Comparison of ENCODE assay signal across 8 mouse cellular contexts in genomic region chr7:113147391-113148332, GRCm38 (mm10). TPM values are rescaled to one million over a fixed set of nuclear protein-coding genes. Genes with fewer than 3 reads are reported as not detected.
DNase-seq lines count a peak whose midpoint lies in the region; ATAC-seq lines count a peak whose summit lies in the region.

No protein-coding gene starts in this region.

- no peaks in the 10 kb centered on the region for H3K36me3 ChIP-seq in embryonic facial prominence, embryonic 11.5 days (replicated peaks; ENCODE audit: control insufficient read depth, insufficient read depth, low read depth, low read length)
- no peaks in the 10 kb centered on the region for H3K36me3 ChIP-seq in midbrain, embryonic 14.5 days (ENCODE audit: control insufficient read depth, insufficient read depth, low read length)

- ATAC-seq in embryonic facial prominence, embryonic 11.5 days (replicated peaks; ENCODE audit: insufficient number of reproducible peaks, low FRiP score, low TSS enrichment, low read depth) = peak; percentile 64; the same call in 1 of the 2 replicates
- ATAC-seq in midbrain, embryonic 14.5 days (ENCODE audit: low FRiP score, low TSS enrichment) = no peak; the same call in 1 of the 2 replicates

- H3K4me3 ChIP-seq in embryonic facial prominence, embryonic 11.5 days (ENCODE audit: low read depth, low read length) = no peak overlapping the region
- no peak overlapping the region for H3K4me3 ChIP-seq in midbrain, embryonic 14.5 days (replicated peaks; ENCODE audit: low read depth, low read length)

- H3K27ac ChIP-seq in embryonic facial prominence, embryonic 11.5 days (replicated peaks; ENCODE audit: low read depth, low read length) = peak overlapping the region; percentile 47; the same call in 1 of the 2 replicates
- H3K27ac ChIP-seq in midbrain, embryonic 14.5 days (replicated peaks; ENCODE audit: low read depth, low read length) = no peak overlapping the region

- WGBS in embryonic facial prominence, embryonic 11.5 days = 17% methylated on average over 16 of the region's 16 CpGs
- WGBS in midbrain, embryonic 14.5 days = 6% methylated on average over 16 of the region's 16 CpGs

- DNase-seq in 3134 (ENCODE audit: extremely low read depth, insufficient read length, low spot score) (peak; percentile 87), ZHBTc4 (ENCODE audit: low read depth, low spot score) (peak; percentile 62)
- peak; percentile 81 for DNase-seq in embryonic facial prominence, embryonic 11.5 days (ENCODE audit: low spot score)
- peak; percentile 68 to 73 for DNase-seq in heart, adult 9 months (ENCODE audit: low spot score in 2 of 2)
- peak; percentile 64 for DNase-seq in midbrain, embryonic 14.5 days
- DNase-seq in ovary, postnatal 36 days (ENCODE audit: low spot score) = no peak
- no peak for DNase-seq in layer of hippocampus, adult 11-12 months (ENCODE audit: low spot score)
- no peak for DNase-seq in ovary, postnatal 14 days (ENCODE audit: low spot score)

- peaks cover 5% of the 10 kb centered on the region; the same call in 1 of the 2 replicates for H3K4me1 ChIP-seq in embryonic facial prominence, embryonic 11.5 days (ENCODE audit: control insufficient read depth, insufficient read depth, low read length)
- peaks cover 5% of the 10 kb centered on the region; the same call in 1 of the 2 replicates for H3K4me1 ChIP-seq in midbrain, embryonic 14.5 days (ENCODE audit: control insufficient read depth, insufficient read depth, low read length)

- H3K9me3 ChIP-seq in embryonic facial prominence, embryonic 11.5 days (replicated peaks; ENCODE audit: control insufficient read depth, low read length) = no peaks in the 10 kb centered on the region
- no peaks in the 10 kb centered on the region for H3K9me3 ChIP-seq in midbrain, embryonic 14.5 days (ENCODE audit: control insufficient read depth, low read length)

- no peak overlapping the region for H3K9ac ChIP-seq in embryonic facial prominence, embryonic 11.5 days (replicated peaks; ENCODE audit: low read length)
- H3K9ac ChIP-seq in midbrain, embryonic 14.5 days (replicated peaks; ENCODE audit: low read length) = 0 out of 2 replicates have a peak overlapping the region, but pooled peaks have one; percentile 1

- no peak overlapping the region; the same call in 1 of the 2 replicates for H3K4me2 ChIP-seq in embryonic facial prominence, embryonic 11.5 days (ENCODE audit: low read depth, low read length)
- 0 out of 2 replicates have a peak overlapping the region, but pooled peaks have one; percentile 15 for H3K4me2 ChIP-seq in midbrain, embryonic 14.5 days (ENCODE audit: low read length)

- H3K27me3 ChIP-seq in embryonic facial prominence, embryonic 11.5 days (ENCODE audit: control insufficient read depth, insufficient read depth, low read length) = no peaks in the 10 kb centered on the region
- H3K27me3 ChIP-seq in midbrain, embryonic 14.5 days (ENCODE audit: control insufficient read depth, insufficient read depth, low read length) = no peaks in the 10 kb centered on the region

RNA-seq across cellular contexts. Expression of gene Arntl, which starts 59.6 kb away (rescaled TPM):
- 8.3 and 9.3 TPM in 2 replicates for polyA plus RNA-seq in embryonic facial prominence, embryonic 11.5 days (2014; fragmentation: Nextera tagmentation; extraction: Ambion mirVana)
- 16.1 TPM in 2 replicates for polyA plus RNA-seq in midbrain, embryonic 14.5 days (2014; fragmentation: Nextera tagmentation; extraction: Ambion mirVana)

Comparison
In these comparisons a context has a peak if more than half of its experiments do, and no peak if none do; other contexts are left out.
1. DNase-seq: peak in 3134 (single experiment), ZHBTc4 (single experiment), embryonic facial prominence, embryonic 11.5 days (single experiment), heart, adult 9 months (2 of 2) and midbrain, embryonic 14.5 days (single experiment); none in ovary, postnatal 36 days (single experiment), layer of hippocampus, adult 11-12 months (single experiment) and ovary, postnatal 14 days (single experiment).